Mouse (Mus musculus) CH12.LX (cell line): ENCODE data around the gene Gng5. TPM values are rescaled to one million over a fixed set of nuclear protein-coding genes. Genes with fewer than 3 reads are reported as not detected.
A peak's percentile ranks its signal among the peaks of the same experiment; 100 is the strongest.

ENCODE experiments used
- DNase-seq: peaks from one replicate; pipeline ENCODE4 v3.0.0-alpha.2; 2013; ENCODE audit errors: extremely low read depth
- H3K27ac ChIP-seq: 2 replicates; pipeline ENCODE4 v1.5.1; 2012; ENCODE audit warnings: low read depth, mild to moderate bottlenecking, control low read depth, moderate library complexity; ENCODE audit not compliant: insufficient read depth
- H3K27me3 ChIP-seq: replicated peaks from 2 replicates; pipeline ENCODE3; 2012; ENCODE audit warnings: inconsistent platforms
- H3K36me3 ChIP-seq, 2 experiments: replicated peaks in 1 of 2; 2 replicates each; pipeline versions ENCODE3 to v1.6.1; 2012; ENCODE audit warnings: inconsistent platforms in 1 of 2, low read length in 1 of 2, mild to moderate bottlenecking in 1 of 2, mixed read lengths in 1 of 2, moderate library complexity in 1 of 2; ENCODE audit not compliant: control insufficient read depth in 1 of 2, insufficient read depth in 1 of 2
- H3K4me1 ChIP-seq, 2 experiments: 2 replicates each; pipeline ENCODE4 v1.6.1; 2012; ENCODE audit warnings: inconsistent platforms in 1 of 2, moderate library complexity in 1 of 2; ENCODE audit not compliant: insufficient read depth in 2 of 2, control insufficient read depth in 1 of 2
- H3K4me2 ChIP-seq: 2 replicates; pipeline ENCODE4 v1.6.1; 2012; ENCODE audit warnings: low read depth, mild to moderate bottlenecking, control low read depth; ENCODE audit not compliant: poor library complexity, insufficient read depth, severe bottlenecking
- H3K4me3 ChIP-seq, 3 experiments: fragments of 150-350 bp in 1 of 3; sonication (generic) in 1 of 3; replicated peaks in 1 of 3; 2 replicates each; pipeline versions ENCODE3 to v1.5.1; 2011 to 2012; ENCODE audit warnings: low read depth in 2 of 3, low read length in 2 of 3, mild to moderate bottlenecking in 2 of 3, moderate library complexity in 2 of 3, control low read depth in 1 of 3, improper control_type of control experiment in 1 of 3, inconsistent platforms in 1 of 3, mixed read lengths in 1 of 3; ENCODE audit not compliant: poor library complexity in 1 of 3
- H3K79me2 ChIP-seq: replicated peaks from 2 replicates; pipeline ENCODE4 v1.6.1; 2012; ENCODE audit warnings: mild to moderate bottlenecking, moderate library complexity; ENCODE audit not compliant: control insufficient read depth, poor library complexity, insufficient read depth, severe bottlenecking; ENCODE audit errors: extremely low read depth
- H3K9ac ChIP-seq: 2 replicates; pipeline ENCODE4 v1.6.1; 2012; ENCODE audit warnings: low read depth, mild to moderate bottlenecking, control low read depth, moderate library complexity; ENCODE audit not compliant: insufficient read depth
- H3K9me3 ChIP-seq: replicated peaks from 2 replicates; pipeline ENCODE3; 2012; ENCODE audit warnings: low read length, inconsistent platforms, mixed read lengths
- CHD1 ChIP-seq: IDR thresholded peaks from 2 replicates; pipeline ENCODE4 v1.6.1; 2012; ENCODE audit warnings: low read depth, low read length, improper control_type of control experiment, inconsistent platforms
- CHD2 ChIP-seq: IDR thresholded peaks from 2 replicates; pipeline ENCODE4 v1.6.1; 2011; ENCODE audit warnings: low read length, improper control_type of control experiment
- CTCF ChIP-seq, 2 experiments: IDR thresholded peaks in 1 of 2; conservative IDR thresholded peaks in 1 of 2; 2 replicates each; pipeline ENCODE4 v1.5.1; 2011 to 2012; ENCODE audit warnings: low read depth in 2 of 2, low read length in 2 of 2, improper control_type of control experiment in 1 of 2, inconsistent platforms in 1 of 2, mild to moderate bottlenecking in 1 of 2, moderate library complexity in 1 of 2
- ELF1 ChIP-seq: IDR thresholded peaks from 2 replicates; pipeline ENCODE4 v1.6.1; 2014; ENCODE audit warnings: low read depth, mild to moderate bottlenecking, inconsistent platforms, low read length, improper control_type of control experiment
- HCFC1 ChIP-seq: IDR thresholded peaks from 2 replicates; pipeline ENCODE4 v1.6.1; 2012; ENCODE audit warnings: low read depth, mild to moderate bottlenecking, inconsistent platforms, low read length, improper control_type of control experiment
- IRF4 ChIP-seq: IDR thresholded peaks from 2 replicates; pipeline ENCODE4 v1.6.1; 2014; ENCODE audit warnings: low read depth, mild to moderate bottlenecking, inconsistent platforms, low read length, improper control_type of control experiment
- JUN ChIP-seq: IDR thresholded peaks from 2 replicates; pipeline ENCODE4 v1.6.1; 2011; ENCODE audit warnings: low read depth, mild to moderate bottlenecking, low read length, improper control_type of control experiment, moderate library complexity; ENCODE audit not compliant: insufficient read depth
- KAT2A ChIP-seq: IDR thresholded peaks from 2 replicates; pipeline ENCODE4 v1.6.1; 2012; ENCODE audit warnings: low read length, improper control_type of control experiment, inconsistent platforms; ENCODE audit not compliant: insufficient replicate concordance
- MAFK ChIP-seq: IDR thresholded peaks from 2 replicates; pipeline ENCODE4 v1.6.1; 2011; ENCODE audit warnings: low read length, improper control_type of control experiment; ENCODE audit not compliant: insufficient replicate concordance
- MAX ChIP-seq: IDR thresholded peaks from 2 replicates; pipeline ENCODE4 v1.6.1; 2011; ENCODE audit warnings: low read length, improper control_type of control experiment
- MEF2A ChIP-seq: IDR thresholded peaks from 2 replicates; pipeline ENCODE4 v1.6.1; 2014; ENCODE audit warnings: low read depth, mild to moderate bottlenecking, inconsistent platforms, low read length, improper control_type of control experiment, borderline replicate concordance
- MXI1 ChIP-seq: IDR thresholded peaks from 2 replicates; pipeline ENCODE4 v1.6.1; 2011; ENCODE audit warnings: mild to moderate bottlenecking, low read depth, low read length, improper control_type of control experiment
- MYC ChIP-seq: IDR thresholded peaks from 2 replicates; pipeline ENCODE4 v1.6.1; 2011; ENCODE audit warnings: low read depth, mild to moderate bottlenecking, improper control_type of control experiment, low read length
- NELFE ChIP-seq: IDR thresholded peaks from 2 replicates; pipeline ENCODE4 v1.6.1; 2011; ENCODE audit warnings: low read depth, low read length, improper control_type of control experiment
- POLR2A ChIP-seq: IDR thresholded peaks from 2 replicates; pipeline ENCODE4 v1.6.1; 2011; ENCODE audit warnings: low read depth, mild to moderate bottlenecking, improper control_type of control experiment, low read length
- POLR2AphosphoS2 ChIP-seq: IDR thresholded peaks from 2 replicates; pipeline ENCODE4 v1.6.1; 2011; ENCODE audit warnings: low read depth, low read length, improper control_type of control experiment
- RAD21 ChIP-seq: IDR thresholded peaks from 2 replicates; pipeline ENCODE4 v1.6.1; 2011; ENCODE audit warnings: low read depth, mild to moderate bottlenecking, low read length, improper control_type of control experiment, moderate library complexity
- RCOR1 ChIP-seq: conservative IDR thresholded peaks from 2 replicates; pipeline ENCODE4 v1.6.1; 2012; ENCODE audit warnings: low read depth, mild to moderate bottlenecking, inconsistent platforms, low read length, improper control_type of control experiment
- SIN3A ChIP-seq: IDR thresholded peaks from 2 replicates; pipeline ENCODE4 v1.6.1; 2012; ENCODE audit warnings: low read length, improper control_type of control experiment, inconsistent platforms
- SMC3 ChIP-seq: IDR thresholded peaks from 2 replicates; pipeline ENCODE4 v1.6.1; 2011; ENCODE audit warnings: low read depth, low read length, improper control_type of control experiment
- TBP ChIP-seq: conservative IDR thresholded peaks from 2 replicates; pipeline ENCODE4 v1.6.1; 2011; ENCODE audit warnings: low read depth, low read length, improper control_type of control experiment
- TCF12 ChIP-seq: IDR thresholded peaks from 2 replicates; pipeline ENCODE4 v1.6.1; 2014; ENCODE audit warnings: low read depth, mild to moderate bottlenecking, inconsistent platforms, low read length, improper control_type of control experiment
- USF1 ChIP-seq: IDR thresholded peaks from 2 replicates; pipeline ENCODE4 v1.6.1; 2014; ENCODE audit warnings: low read depth, mild to moderate bottlenecking, inconsistent platforms, low read length, improper control_type of control experiment
- ZKSCAN1 ChIP-seq: IDR thresholded peaks from 2 replicates; pipeline ENCODE4 v1.6.1; 2012; ENCODE audit warnings: low read depth, inconsistent platforms, low read length, improper control_type of control experiment, borderline replicate concordance
- ZMIZ1 ChIP-seq: IDR thresholded peaks from 2 replicates; pipeline ENCODE4 v1.6.1; 2012; ENCODE audit warnings: low read depth, mild to moderate bottlenecking, inconsistent platforms, low read length, improper control_type of control experiment
- dilution Hi-C: fragments of 300-500 bp; cut with MboI; formaldehyde crosslinking; loops from 2 replicates; pipeline ENCODE4 v1.14.3; 2020; ENCODE audit warnings: low sequenced_read_pairs; ENCODE audit not compliant: extremely low pct_unique_long_range_greater_than_20kb, extremely low pct_ligation_motif_present
- in situ Hi-C: fragments of 300-500 bp; cut with MboI; formaldehyde crosslinking; loops from 3 replicates; pipeline ENCODE4 v1.14.3; 2019; ENCODE audit warnings: low sequenced_read_pairs, low pct_ligation_motif_present, low pct_unique_long_range_greater_than_20kb, mixed read lengths
- polyA plus RNA-seq: library from polyadenylated mRNA; unstranded; fragments of >175 nt; gene quantifications from 2 replicates; pipeline ENCODE4 v1.2.1, GENCODE M21; 2012; ENCODE audit warnings: low read depth; ENCODE audit not compliant: insufficient read length
- total RNA-seq, 2 experiments: library from RNA; depleted of rRNA; stranded (reverse); fragments of 300-350 nt in 1 of 2; fragments of >200 nt in 1 of 2; gene quantifications; 2 replicates each; pipeline ENCODE4 v1.2.3; 2012 to 2014

Gene Gng5
- total and polyA plus RNA-seq, 3 experiments: 398 to 677 (median 603) TPM

DNA sequence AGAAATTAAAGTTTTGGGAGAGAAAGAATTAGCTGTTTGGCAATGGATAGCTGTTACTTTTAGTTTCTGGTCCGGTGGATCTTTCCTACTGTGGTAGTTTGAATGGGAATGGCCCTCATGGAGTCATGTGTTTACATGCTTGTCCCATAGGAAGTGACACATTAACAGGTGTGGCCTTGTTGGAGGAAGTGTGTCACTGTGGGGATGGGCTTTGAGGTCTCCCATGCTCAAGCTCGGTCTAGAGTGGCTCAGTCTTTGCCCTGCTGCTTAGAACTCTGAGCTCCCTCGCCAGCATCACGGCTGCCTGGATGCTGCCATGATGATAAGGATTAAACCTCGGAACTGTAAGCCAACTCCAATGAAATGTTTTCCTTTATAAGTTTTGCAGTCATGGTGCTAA lies 48.2 kb upstream of the Gng5 start:
- H3K4me3 ChIP-seq: peak overlapping the region; percentile 49 to 89 (median 64)
- no peak for TF ChIP-seq USF1
- TF ChIP-seq KAT2A: 0 out of 2 replicates have a peak, but pooled peaks have one; percentile 35
- peak; percentile 89 for TF ChIP-seq MXI1
- peak; percentile 74 for TF ChIP-seq TBP
- no peak for TF ChIP-seq ZKSCAN1
- no peak for TF ChIP-seq MEF2A
- TF ChIP-seq JUN: no peak
- peak; percentile 84 for TF ChIP-seq MAX
- TF ChIP-seq ELF1: peak; percentile 50; the same call in 1 of the 2 replicates
- TF ChIP-seq HCFC1: peak; percentile 78
- TF ChIP-seq ZMIZ1: 0 out of 2 replicates have a peak, but pooled peaks have one; percentile 20
- TF ChIP-seq MYC: 0 out of 2 replicates have a peak, but pooled peaks have one; percentile 66
- TF ChIP-seq TCF12: peak; percentile 19; the same call in 1 of the 2 replicates
- TF ChIP-seq RCOR1: no peak
- TF ChIP-seq NELFE: peak; percentile 62
- TF ChIP-seq POLR2A: peak; percentile 73
- TF ChIP-seq CHD2: no peak
- peak; percentile 85 for TF ChIP-seq SIN3A
- peak overlapping the region; percentile 91; the same call in 1 of the 2 replicates for H3K4me2 ChIP-seq
- H3K27ac ChIP-seq: no peak overlapping the region
- peaks cover 9 to 30% of the 10 kb centered on the region in 2 experiments for H3K36me3 ChIP-seq
- dilution Hi-C loops: no loop called here
- no peaks in the 10 kb centered on the region for H3K27me3 ChIP-seq
- H3K79me2 ChIP-seq: peaks cover 3% of the 10 kb centered on the region; the same call in 1 of the 2 replicates
- peaks cover 9 to 21% of the 10 kb centered on the region in 2 experiments for H3K4me1 ChIP-seq
- peak overlapping the region; percentile 2; the same call in 1 of the 2 replicates for H3K9ac ChIP-seq
- H3K9me3 ChIP-seq: no peaks in the 10 kb centered on the region
- DNase-seq: peak; percentile 90
- in situ Hi-C loops: no loop called here

GRCm38 (mm10) chr3:146462939-146463338 lies 36.7 kb upstream of the Gng5 start:
- no peaks in the 10 kb centered on the region for H3K79me2 ChIP-seq
- no peak overlapping the region for H3K9ac ChIP-seq
- in situ Hi-C loops: no loop called here
- H3K36me3 ChIP-seq: peaks cover 7 to 43% of the 10 kb centered on the region in 2 experiments
- no peak overlapping the region for H3K4me3 ChIP-seq
- H3K4me1 ChIP-seq: peaks cover 0 to 5% of the 10 kb centered on the region in 2 experiments; a peak in 2 of 4 replicates
- TF ChIP-seq MAFK (peak; percentile 9; the same call in 1 of the 2 replicates), RAD21 (peak; percentile 41), ZKSCAN1 (no peak), ELF1 (no peak), SMC3 (peak; percentile 39), USF1 (no peak), POLR2AphosphoS2 (no peak), RCOR1 (no peak), MEF2A (no peak), CTCF (conservative IDR thresholded peaks at IDR 0.05 in 1 of 2, IDR thresholded peaks at IDR 0.05 in 1 of 2; ENCODE audit: low read depth in 2 of 2, low read length in 2 of 2) (peak in 1 of 2 experiments; percentile 55; a peak in 2 of 4 replicates), NELFE (no peak), IRF4 (no peak), CHD1 (0 out of 2 replicates have a peak, but pooled peaks have one; percentile 29)
- peak; percentile 38 for DNase-seq
- H3K27me3 ChIP-seq: no peaks in the 10 kb centered on the region
- H3K9me3 ChIP-seq: no peaks in the 10 kb centered on the region
- H3K27ac ChIP-seq: no peak overlapping the region
- no peak overlapping the region for H3K4me2 ChIP-seq
- dilution Hi-C loops: no loop called here
